Mouse (Mus musculus): ENCODE data around the gene Tekt4.

DNA sequence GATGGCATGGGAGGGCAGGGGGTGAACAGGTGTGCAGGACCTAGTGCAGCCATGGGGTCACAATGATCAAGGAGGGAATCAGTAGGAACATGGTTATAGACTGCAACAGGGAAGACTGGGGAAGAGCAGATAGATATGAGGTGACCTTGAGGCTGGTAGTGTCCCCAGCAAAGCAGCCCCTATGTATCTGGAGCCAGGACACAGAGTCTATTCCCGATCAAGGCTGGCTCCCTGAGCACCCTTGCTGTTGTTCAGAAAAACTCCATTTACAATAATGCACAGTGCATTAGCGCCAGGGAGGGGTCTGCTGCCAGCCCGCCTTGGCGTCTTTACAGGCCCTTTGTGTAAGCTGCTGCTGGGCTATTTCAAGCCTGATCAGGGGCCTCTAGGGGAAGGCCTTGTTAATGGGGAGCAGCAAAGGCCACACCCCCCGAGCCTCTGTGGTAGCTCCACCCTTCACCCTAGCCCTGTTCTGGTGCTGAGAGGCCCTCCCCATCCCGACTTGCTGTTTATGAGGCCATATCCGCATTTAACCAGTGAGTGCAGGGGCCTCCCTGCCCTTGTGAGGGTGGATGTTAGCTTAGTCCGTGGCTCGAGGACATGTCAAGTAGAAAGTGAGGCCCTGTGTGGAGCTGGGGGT, 7.9 kb downstream of the Tekt4 start:
- no peak for TF ChIP-seq CTCF (IDR thresholded peaks at IDR 0.05; ENCODE audit: extremely low read depth, insufficient read depth, insufficient read length, insufficient replicate concordance)
- no peak for TF ChIP-seq POLR2A (IDR thresholded peaks at IDR 0.05; ENCODE audit: low read depth, low read length)

All from spleen, adult 2 months (tissue).